ENCODE assay signal across 8 mouse cellular contexts in the genomic region with DNA sequence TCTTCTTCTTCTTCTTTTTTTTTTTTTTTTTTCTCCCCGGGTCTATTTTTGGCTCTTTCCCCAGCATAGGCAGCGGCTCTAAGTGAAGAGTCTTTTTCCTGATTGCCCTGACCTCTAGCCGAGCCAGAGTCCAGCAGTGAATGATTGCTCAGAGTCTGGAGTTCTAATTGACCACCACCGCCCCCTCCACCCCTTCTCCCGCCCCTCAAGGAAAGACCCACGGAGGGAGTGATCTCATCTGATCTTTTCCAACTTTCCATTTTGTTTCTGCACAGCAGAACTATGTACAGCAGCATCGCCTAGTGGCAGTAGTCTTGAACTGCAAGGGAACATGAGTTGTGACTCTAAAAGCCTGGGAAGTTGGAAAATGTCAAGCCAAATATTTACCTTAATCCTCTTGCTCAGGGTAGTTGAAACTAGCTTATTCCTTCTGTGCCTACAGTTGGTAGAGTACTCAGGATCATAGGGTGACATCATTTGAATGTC.
DNase-seq lines count a peak whose midpoint lies in the region; ATAC-seq and TF ChIP-seq lines count a peak whose summit lies in the region.

No protein-coding gene starts in this region.

- no peaks in the 10 kb centered on the region for H3K27me3 ChIP-seq in forebrain, embryonic 15.5 days
- H3K27me3 ChIP-seq in liver, postnatal 0 days (ENCODE audit: insufficient read depth, low read length) = no peaks in the 10 kb centered on the region

- no peaks in the 10 kb centered on the region for H3K9me3 ChIP-seq in forebrain, embryonic 15.5 days
- H3K9me3 ChIP-seq in liver, postnatal 0 days (ENCODE audit: low read length) = no peaks in the 10 kb centered on the region

- WGBS in forebrain, embryonic 15.5 days = 13% methylated on average over 7 of the region's 7 CpGs
- WGBS in liver, postnatal 0 days (ENCODE audit: insufficient replicate concordance) = 10% methylated on average over 7 of the region's 7 CpGs

- TF ChIP-seq CTCF in liver, postnatal 0 days (IDR thresholded peaks at IDR 0.05; ENCODE audit: low read depth) = peak; percentile 84

- ATAC-seq in cerebellum, adult (ENCODE audit: insufficient number of reproducible peaks, low FRiP score, low TSS enrichment) = peak; percentile 58; the same call in 1 of the 2 replicates
- ATAC-seq in forebrain, embryonic 15.5 days (replicated peaks) = peak; percentile 69
- ATAC-seq in liver, postnatal 0 days = no peak
- no peak for ATAC-seq in monocyte, adult 5-6 weeks (replicated peaks; ENCODE audit: insufficient number of reproducible peaks, low FRiP score, low TSS enrichment, poor library complexity, severe bottlenecking)

- intact Hi-C loops in heart, postnatal 36 days (cut with DNase I) = loop anchor here (1.0 kb wide), 1 partner anchor 628 kb away; no protein-coding TSS in a partner anchor

- H3K36me3 ChIP-seq in forebrain, embryonic 15.5 days = no peaks in the 10 kb centered on the region
- H3K36me3 ChIP-seq in liver, postnatal 0 days (replicated peaks; ENCODE audit: insufficient read depth, low read length) = no peaks in the 10 kb centered on the region

- H3K4me1 ChIP-seq in forebrain, embryonic 15.5 days = peaks cover 5% of the 10 kb centered on the region; the same call in 1 of the 2 replicates
- no peaks in the 10 kb centered on the region for H3K4me1 ChIP-seq in liver, postnatal 0 days (ENCODE audit: insufficient read depth)

- no peak overlapping the region for H3K27ac ChIP-seq in forebrain, embryonic 15.5 days (replicated peaks)
- H3K27ac ChIP-seq in liver, postnatal 0 days (ENCODE audit: low read depth) = no peak overlapping the region

- 0 out of 2 replicates have a peak overlapping the region, but pooled peaks have one; percentile 17 for H3K4me3 ChIP-seq in forebrain, embryonic 15.5 days
- peak overlapping the region; percentile 22; the same call in 1 of the 2 replicates for H3K4me3 ChIP-seq in liver, postnatal 0 days (ENCODE audit: low read depth, low read length)

- TF ChIP-seq EP300 in liver, postnatal 0 days (IDR thresholded peaks at IDR 0.05; ENCODE audit: low read depth) = no peak

- peak overlapping the region; percentile 40 for H3K4me2 ChIP-seq in forebrain, embryonic 15.5 days (replicated peaks)
- H3K4me2 ChIP-seq in liver, postnatal 0 days (ENCODE audit: low read depth, low read length) = peak overlapping the region; percentile 55

- H3K9ac ChIP-seq in forebrain, embryonic 15.5 days (replicated peaks) = no peak overlapping the region
- no peak overlapping the region for H3K9ac ChIP-seq in liver, postnatal 0 days (replicated peaks)

- peak; percentile 86 for DNase-seq in Muller cell, postnatal 12 days (ENCODE audit: inconsistent ontology term)
- peak; percentile 68 to 73 for DNase-seq in heart, postnatal 36 days
- DNase-seq in layer of hippocampus, adult 11-12 months (ENCODE audit: low spot score) = peak; percentile 75
- peak; percentile 50 for DNase-seq in liver, postnatal 0 days
- peak; percentile 38 for DNase-seq in ovary, postnatal 36 days (ENCODE audit: low spot score)

Comparison
In these comparisons a context has a peak if more than half of its experiments do, and no peak if none do; other contexts are left out.
1. ATAC-seq: peak in cerebellum, adult (single experiment) and forebrain, embryonic 15.5 days (single experiment); none in liver, postnatal 0 days (single experiment) and monocyte, adult 5-6 weeks (single experiment).
2. Peak in every context shown above with its lines, with median percentiles within 50 percentile points of each other: DNase-seq.